37 mouse cellular contexts compared by ENCODE assay signal in the genomic region with DNA sequence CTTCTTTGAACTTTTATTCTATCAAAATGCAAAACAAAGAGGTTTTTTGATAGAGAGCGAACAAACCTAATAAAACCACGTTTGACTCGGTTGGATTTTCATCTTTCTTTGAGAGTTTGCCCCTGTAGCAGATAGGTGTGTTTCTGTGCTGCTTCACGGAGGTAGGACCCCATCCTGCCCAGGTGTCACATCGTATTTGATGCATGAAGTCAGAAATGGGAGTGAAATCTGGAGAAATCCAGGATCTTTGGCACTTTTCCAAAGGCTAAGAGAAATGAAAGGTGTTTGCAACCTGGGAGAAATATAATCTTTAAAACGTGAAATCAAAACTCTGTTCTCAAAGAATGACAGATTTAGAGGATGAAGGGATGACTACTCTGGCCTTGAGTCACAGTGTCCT. TPM values are rescaled to one million over a fixed set of nuclear protein-coding genes. Genes with fewer than 3 reads are reported as not detected.
"Had no signal": no experiment of that assay in that cellular context is flagged by ENCODE, and none has a peak within 500 bp of the region (broad histone marks: within the 10 kb centered on the region; RNA-seq: fewer than 3 reads in every experiment).

No protein-coding gene starts in this region.

- H3K4me2 ChIP-seq: heart, embryonic 11.5 days; heart, embryonic 12.5 days; heart, embryonic 13.5 days; heart, embryonic 15.5 days; hindbrain, embryonic 12.5 days; hindbrain, embryonic 13.5 days; hindbrain, embryonic 14.5 days; hindbrain, embryonic 15.5 days; intestine, embryonic 15.5 days; kidney, embryonic 15.5 days had no signal

- H3K36me3 ChIP-seq: heart, embryonic 10.5 days; heart, embryonic 12.5 days; heart, embryonic 13.5 days; heart, embryonic 15.5 days; hindbrain, embryonic 10.5 days; hindbrain, embryonic 12.5 days; hindbrain, embryonic 13.5 days; hindbrain, embryonic 15.5 days; intestine, embryonic 15.5 days; kidney, embryonic 15.5 days had no signal

- H3K27me3 ChIP-seq: heart, embryonic 12.5 days; heart, embryonic 13.5 days; heart, embryonic 15.5 days; hindbrain, embryonic 12.5 days; hindbrain, embryonic 13.5 days; hindbrain, embryonic 15.5 days; intestine, embryonic 15.5 days; kidney, embryonic 15.5 days had no signal

- H3K4me3 ChIP-seq: heart, embryonic 10.5 days; heart, embryonic 12.5 days; heart, embryonic 13.5 days; heart, embryonic 15.5 days; hindbrain, embryonic 10.5 days; hindbrain, embryonic 12.5 days; hindbrain, embryonic 13.5 days; hindbrain, embryonic 15.5 days; intestine, embryonic 15.5 days; kidney, embryonic 15.5 days; layer of hippocampus, adult 2 months; left cerebral cortex, adult 2 months had no signal

- DNase-seq: heart, postnatal 10 days; heart, postnatal 14 days; heart, postnatal 36 days; heart, postnatal 4 days; kidney, adult 11 months; kidney, adult 18-20 months; kidney, adult 2 months; kidney, adult 8-10 months; kidney, adult 9 months; kidney, postnatal 10 days; kidney, postnatal 14 days; kidney, postnatal 25 days; kidney, postnatal 36 days; kidney, postnatal 4 days; layer of hippocampus, adult 9-11 months; layer of hippocampus, postnatal 36 days had no signal

- ATAC-seq: inflammation-experienced regulatory T-cells, adult 6 months; intestine, embryonic 15.5 days; intestine, embryonic 16.5 days; intestine, postnatal 0 days had no signal

- H3K9me3 ChIP-seq: heart, embryonic 10.5 days; heart, embryonic 12.5 days; heart, embryonic 13.5 days; heart, embryonic 15.5 days; hindbrain, embryonic 10.5 days; hindbrain, embryonic 12.5 days; hindbrain, embryonic 13.5 days; hindbrain, embryonic 15.5 days; intestine, embryonic 15.5 days; kidney, embryonic 15.5 days had no signal

- H3K9ac ChIP-seq: heart, embryonic 12.5 days; heart, embryonic 13.5 days; heart, embryonic 15.5 days; hindbrain, embryonic 12.5 days; hindbrain, embryonic 13.5 days; hindbrain, embryonic 14.5 days; hindbrain, embryonic 15.5 days; intestine, embryonic 15.5 days; kidney, embryonic 15.5 days had no signal

- H3K27ac ChIP-seq: heart, embryonic 10.5 days; heart, embryonic 13.5 days; heart, embryonic 15.5 days; hindbrain, embryonic 10.5 days; hindbrain, embryonic 12.5 days; hindbrain, embryonic 13.5 days; hindbrain, embryonic 14.5 days; hindbrain, embryonic 15.5 days; intestine, embryonic 15.5 days; kidney, embryonic 15.5 days; kidney, postnatal 0 days; layer of hippocampus, adult 2 months; left cerebral cortex, adult 2 months had no signal

- H3K4me1 ChIP-seq: heart, embryonic 10.5 days; heart, embryonic 12.5 days; heart, embryonic 13.5 days; heart, embryonic 15.5 days; hindbrain, embryonic 10.5 days; hindbrain, embryonic 12.5 days; hindbrain, embryonic 13.5 days; hindbrain, embryonic 15.5 days; intestine, embryonic 15.5 days; kidney, embryonic 15.5 days had no signal

RNA-seq across cellular contexts. Expression of gene Fgf5, which starts 15.5 kb away (rescaled TPM):
- total RNA-seq: heart, postnatal 10 days; heart, postnatal 14 days; heart, postnatal 25 days; heart, postnatal 36 days; hematopoietic stem cell, adult 5-6 weeks had no signal
- polyA plus RNA-seq: heart, postnatal 0 days; inflammation-experienced regulatory T-cells, adult 6 months; kidney, adult 2 months; kidney, postnatal 0 days had no signal
